Mouse (Mus musculus): ENCODE data around the gene Camk1d.

DNA sequence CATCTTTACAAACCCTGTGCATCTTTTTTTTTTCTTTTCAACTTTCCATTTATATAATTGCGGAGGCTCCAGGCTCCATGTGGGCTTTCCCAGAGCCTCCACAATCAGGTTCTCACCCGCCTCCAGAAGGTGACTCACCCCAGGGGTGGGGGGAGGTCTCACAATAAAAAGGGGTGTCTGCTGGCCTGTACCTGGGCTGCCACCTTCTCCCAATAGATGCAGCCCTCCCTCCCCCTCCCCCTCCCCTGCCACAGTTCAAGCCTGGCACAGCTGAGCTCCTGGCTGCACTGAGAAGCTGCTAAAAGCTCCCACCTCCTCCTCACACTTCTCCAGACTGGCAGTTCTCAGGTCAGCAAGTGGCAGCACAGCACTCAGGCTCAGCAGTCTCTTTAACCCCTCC lies 302.5 kb downstream of the Camk1d start:
- TF ChIP-seq CTCF (IDR thresholded peaks at IDR 0.05; ENCODE audit: control insufficient read depth, insufficient read depth, insufficient replicate concordance, low read depth, low read length) = no peak
- no peak for TF ChIP-seq POLR2A (IDR thresholded peaks at IDR 0.05; ENCODE audit: control insufficient read depth, low read depth, low read length)

Data from testis, adult 2 months (tissue).